Mouse (Mus musculus) limb, embryonic 14.5 days (tissue): Measurements from ENCODE around the gene Sectm1a. TPM values are rescaled to one million over a fixed set of nuclear protein-coding genes. Genes with fewer than 3 reads are reported as not detected.
"Not testable (repeated sequence)": the region's sequence is repeated elsewhere in the genome, so short reads cannot be mapped to it uniquely, and the experiment has no call there.

Experiments used
- ATAC-seq: fragments of 200-750 bp; cut with Nextera tagmentation; 2 replicates; pipeline ENCODE4 v1.8.0; 2017; ENCODE audit warnings: low read depth, moderate number of reproducible peaks, moderate TSS enrichment; ENCODE audit not compliant: low FRiP score
- DNase-seq: peaks from one replicate; pipeline ENCODE4 v3.0.0-alpha.2; 2015; ENCODE audit warnings: low spot score
- H3K27ac ChIP-seq: fragments of 300-500 bp; sonication (generic); replicated peaks from 2 replicates; pipeline ENCODE4 v1.5.1; 2014; ENCODE audit warnings: low read depth, mild to moderate bottlenecking, low read length, moderate library complexity, mixed read lengths
- H3K27me3 ChIP-seq: fragments of 300-500 bp; sonication (generic); 2 replicates; pipeline ENCODE4 v1.6.1; 2014; ENCODE audit warnings: low read length, mixed read lengths; ENCODE audit not compliant: control insufficient read depth, insufficient read depth
- H3K36me3 ChIP-seq: fragments of 300-500 bp; sonication (generic); 2 replicates; pipeline ENCODE4 v1.6.1; 2014; ENCODE audit warnings: mild to moderate bottlenecking, low read length, moderate library complexity, mixed read lengths; ENCODE audit not compliant: control insufficient read depth, insufficient read depth
- H3K4me1 ChIP-seq: fragments of 300-500 bp; sonication (generic); 2 replicates; pipeline ENCODE4 v1.6.1; 2014; ENCODE audit warnings: antibody characterized with exemption, low read length, mixed read lengths; ENCODE audit not compliant: control insufficient read depth, insufficient read depth
- H3K4me2 ChIP-seq: fragments of 300-500 bp; sonication (generic); replicated peaks from 2 replicates; pipeline ENCODE4 v1.6.1; 2014; ENCODE audit warnings: low read depth, mild to moderate bottlenecking, low read length, moderate library complexity; ENCODE audit not compliant: severe bottlenecking
- H3K4me3 ChIP-seq: fragments of 300-500 bp; sonication (generic); replicated peaks from 2 replicates; pipeline ENCODE4 v1.5.1; 2014; ENCODE audit warnings: low read length
- H3K9ac ChIP-seq: fragments of 300-500 bp; sonication (generic); 2 replicates; pipeline ENCODE4 v1.6.1; 2014; ENCODE audit warnings: mild to moderate bottlenecking, low read depth, low read length, moderate library complexity; ENCODE audit not compliant: severe bottlenecking
- H3K9me3 ChIP-seq: fragments of 300-500 bp; sonication (generic); 2 replicates; pipeline ENCODE4 v1.6.1; 2016; ENCODE audit warnings: low read length; ENCODE audit not compliant: control insufficient read depth
- POLR2A ChIP-seq: fragments of 200-500 bp; IDR thresholded peaks from 2 replicates; pipeline ENCODE4 v1.8.0; 2012; ENCODE audit warnings: inconsistent platforms, mild to moderate bottlenecking, moderate library complexity, borderline replicate concordance; ENCODE audit not compliant: insufficient read depth, insufficient read length; ENCODE audit errors: extremely low read depth
- WGBS: fragments of 180-500 bp; shearing (Covaris S2); extraction: QIAGEN DNeasy Blood & Tissue Kit; methylation state at CpG from one replicate; pipeline ENCODE4 v1.1.7; 2014; 5-methylcytosine and 5-hydroxymethylcytosine counted together
- polyA plus RNA-seq, 2 experiments: library from polyadenylated mRNA; depleted of rRNA in 1 of 2; stranded (reverse) in 1 of 2; unstranded in 1 of 2; fragments of >200 nt; fragmentation: Nextera tagmentation in 1 of 2; extraction: Ambion mirVana in 1 of 2; gene quantifications; 2 replicates each; pipeline versions ENCODE4 v1.2.1 to v1.2.3; 2012 to 2014

Sectm1a gene
- polyA plus RNA-seq, 2 experiments, result 1.2 to 1.3 TPM

- WGBS, result 36% methylated on average over 2 of the region's 2 CpGs
- peak; percentile 29 for DNase-seq
- no peaks in the 10 kb centered on the region for H3K4me1 ChIP-seq
These were observed 33.1 kb downstream of the Sectm1a start for GRCm38 (mm10) chr11:121047826-121048399.

DNA sequence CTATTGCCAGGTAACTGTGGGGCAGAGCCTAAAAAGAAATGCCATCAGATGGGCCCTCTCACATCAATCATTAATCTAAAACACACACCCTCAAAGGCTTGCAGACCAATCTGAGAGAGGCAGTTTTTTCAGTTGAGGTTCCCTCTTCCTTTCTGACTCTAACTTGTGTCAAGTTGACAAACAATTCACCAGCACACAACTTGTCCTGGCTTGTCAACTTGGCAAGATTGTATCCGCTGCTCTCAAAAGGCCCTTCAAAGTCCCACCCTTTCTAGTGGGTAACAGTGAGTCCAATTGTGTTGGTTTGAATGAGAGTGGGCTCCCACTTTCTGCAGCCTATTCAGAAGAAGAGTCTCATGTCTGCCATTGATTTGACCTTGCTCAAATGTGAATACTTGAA lies 35.7 kb downstream of the Sectm1a start:
- ATAC-seq, result no peak
- 72% methylated on average over 1 of the region's 1 CpGs for WGBS

More at GRCm38 (mm10) chr11:121047826-121048399, 33.1 kb downstream of the Sectm1a start:
- H3K9ac ChIP-seq, result no peak overlapping the region
- no peaks in the 10 kb centered on the region for H3K27me3 ChIP-seq
- no peaks in the 10 kb centered on the region for H3K9me3 ChIP-seq
- H3K4me3 ChIP-seq, result no peak overlapping the region
- H3K4me2 ChIP-seq, result no peak overlapping the region
- no peak for TF ChIP-seq POLR2A
- no peak overlapping the region for H3K27ac ChIP-seq
- ATAC-seq, result no peak
- H3K36me3 ChIP-seq, result no peaks in the 10 kb centered on the region

GRCm38 (mm10) chr11:121043025-121043424 lies 38.0 kb downstream of the Sectm1a start:
- H3K4me3 ChIP-seq, H3K27me3 ChIP-seq, H3K4me1 ChIP-seq, H3K36me3 ChIP-seq, H3K27ac ChIP-seq, DNase-seq, ATAC-seq, H3K9me3 ChIP-seq, H3K4me2 ChIP-seq, H3K9ac ChIP-seq: not testable (repeated sequence)
- 69% methylated on average over 1 of the region's 1 CpGs for WGBS

More for the DNA sequence above, 35.7 kb downstream of the Sectm1a start:
- Histone ChIP-seq H3K9me3 (no peaks in the 10 kb centered on the region), H3K4me2 (no peak overlapping the region), H3K27ac (no peak overlapping the region), H3K9ac (no peak overlapping the region), H3K4me3 (no peak overlapping the region), H3K36me3 (no peaks in the 10 kb centered on the region), H3K4me1 (no peaks in the 10 kb centered on the region), H3K27me3 (no peaks in the 10 kb centered on the region)
- DNase-seq, result no peak
- no peak for TF ChIP-seq POLR2A

DNA sequence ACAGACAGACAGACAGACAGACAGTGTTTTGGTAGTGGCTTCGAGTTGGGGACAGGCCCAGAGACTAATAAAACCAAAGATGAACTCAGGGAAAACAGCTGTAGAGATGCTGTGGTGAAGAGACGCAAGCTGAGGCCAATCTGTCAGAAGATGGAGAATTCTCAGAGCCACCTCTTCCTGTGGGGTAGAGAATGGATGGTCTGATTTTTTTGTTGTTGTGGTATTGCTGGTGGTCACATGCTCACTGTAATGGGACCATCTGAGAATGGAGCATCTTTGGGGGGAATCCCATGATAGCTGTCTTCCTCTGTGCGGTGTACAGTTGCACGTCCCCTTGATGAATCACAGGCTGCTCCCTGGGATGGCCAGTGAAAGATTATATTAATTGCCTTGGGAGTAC lies 38.5 kb downstream of the Sectm1a start:
- no peak overlapping the region for H3K27ac ChIP-seq
- no peak for ATAC-seq
- no peak for TF ChIP-seq POLR2A
- H3K36me3 ChIP-seq, result no peaks in the 10 kb centered on the region
- H3K4me2 ChIP-seq, result no peak overlapping the region
- H3K27me3 ChIP-seq, result no peaks in the 10 kb centered on the region
- H3K9ac ChIP-seq, result no peak overlapping the region
- WGBS, result 73% methylated on average over 4 of the region's 4 CpGs
- H3K9me3 ChIP-seq, result no peaks in the 10 kb centered on the region
- no peak for DNase-seq
- no peak overlapping the region for H3K4me3 ChIP-seq
- H3K4me1 ChIP-seq, result no peaks in the 10 kb centered on the region

GRCm38 (mm10) chr11:121041636-121042035 lies 39.4 kb downstream of the Sectm1a start:
- H3K4me3 ChIP-seq, result no peak overlapping the region
- H3K9me3 ChIP-seq, result no peaks in the 10 kb centered on the region
- no peak for TF ChIP-seq POLR2A
- no peak for DNase-seq
- no peaks in the 10 kb centered on the region for H3K4me1 ChIP-seq
- no peak overlapping the region for H3K27ac ChIP-seq
- no peak overlapping the region for H3K4me2 ChIP-seq
- 70% methylated on average over 4 of the region's 4 CpGs for WGBS
- no peaks in the 10 kb centered on the region for H3K36me3 ChIP-seq
- no peaks in the 10 kb centered on the region for H3K27me3 ChIP-seq
- H3K9ac ChIP-seq, result no peak overlapping the region
- ATAC-seq, result no peak

GRCm38 (mm10) chr11:121041212-121041611 lies 39.8 kb downstream of the Sectm1a start:
- ATAC-seq (no peak; the same call in 1 of the 2 replicates), DNase-seq (peak; percentile 80)
- Histone ChIP-seq H3K4me3 (no peak overlapping the region), H3K27me3 (no peaks in the 10 kb centered on the region), H3K9me3 (no peaks in the 10 kb centered on the region), H3K4me1 (no peaks in the 10 kb centered on the region), H3K9ac (no peak overlapping the region), H3K27ac (no peak overlapping the region), H3K36me3 (no peaks in the 10 kb centered on the region), H3K4me2 (no peak overlapping the region)
- TF ChIP-seq POLR2A, result no peak
- WGBS, result 11% methylated on average over 4 of the region's 4 CpGs
